Mouse (Mus musculus): ENCODE measurements at regions not wholly inside any gene's neighbourhood (a gene's known extent, or its start where the extent isn't known, plus 50 kb on each side); places are given as distances from the start of the nearest gene placed in this dataset.

DNA sequence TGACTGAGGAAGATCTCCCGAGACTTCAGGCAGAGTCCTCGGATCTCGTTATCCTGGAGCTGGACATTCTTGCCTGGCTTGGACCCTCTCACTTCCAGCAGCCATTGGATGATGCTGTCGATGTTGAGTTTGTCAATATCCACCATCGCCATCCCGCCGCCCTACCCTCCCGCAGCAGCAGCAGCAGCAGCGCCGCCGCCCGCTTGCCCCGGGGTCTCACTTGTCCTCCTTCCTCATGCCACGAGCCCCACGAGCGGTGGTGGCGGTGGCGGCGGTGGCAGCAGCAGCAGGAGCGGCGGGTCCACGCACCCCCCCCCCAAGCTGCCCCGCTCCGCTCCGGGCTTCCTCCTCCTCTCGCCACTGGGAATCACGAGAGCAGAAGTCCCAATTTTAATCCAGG, 115.1 kb upstream of the Taf1b start:
- DNase-seq (ENCODE audit: low spot score): no peak
- Histone ChIP-seq H3K4me3 (no peak overlapping the region), H3K27me3 (ENCODE audit: low read depth, poor library complexity, severe bottlenecking) (no peaks in the 10 kb centered on the region), H3K4me1 (no peaks in the 10 kb centered on the region), H3K36me3 (no peaks in the 10 kb centered on the region), H3K27ac (no peak overlapping the region), H3K9me3 (replicated peaks) (peaks cover 9% of the 10 kb centered on the region; the same call in 1 of the 2 replicates)
- 82% methylated on average over 27 of the region's 27 CpGs for WGBS

DNA sequence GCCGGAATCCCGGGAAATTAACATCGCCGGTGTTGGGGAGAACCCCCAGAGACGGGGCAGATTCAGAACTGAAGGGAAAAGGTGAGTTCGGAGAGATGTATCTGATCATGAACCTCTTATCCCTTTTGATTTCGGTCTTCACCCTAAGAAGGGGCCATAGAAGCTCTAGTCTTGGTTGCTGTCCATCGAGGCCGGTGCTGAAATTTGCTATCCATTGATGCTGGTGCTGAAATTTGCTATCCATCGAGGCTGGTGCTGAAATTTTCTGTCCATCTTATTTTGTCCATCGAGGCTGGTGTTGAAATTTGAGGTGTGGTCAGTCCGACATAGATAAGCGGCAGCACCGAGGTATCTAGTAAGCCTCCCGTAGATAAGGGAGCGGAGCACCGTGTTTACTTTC, 73.2 kb upstream of the Taf1b start:
- H3K4me3 ChIP-seq: no peak overlapping the region
- H3K9me3 ChIP-seq (replicated peaks): no peaks in the 10 kb centered on the region
- H3K27ac ChIP-seq: no peak overlapping the region
- WGBS: 71% methylated on average over 17 of the region's 17 CpGs
- H3K4me1 ChIP-seq: no peaks in the 10 kb centered on the region
- no peaks in the 10 kb centered on the region for H3K36me3 ChIP-seq
- H3K27me3 ChIP-seq (ENCODE audit: low read depth, poor library complexity, severe bottlenecking): no peaks in the 10 kb centered on the region
- peak; percentile 55 for DNase-seq (ENCODE audit: low spot score)
